Mouse (Mus musculus): ENCODE measurements at regions not wholly inside any gene's neighbourhood (a gene's known extent, or its start where the extent isn't known, plus 50 kb on each side); places are given as distances from the start of the nearest gene placed in this dataset.

DNA sequence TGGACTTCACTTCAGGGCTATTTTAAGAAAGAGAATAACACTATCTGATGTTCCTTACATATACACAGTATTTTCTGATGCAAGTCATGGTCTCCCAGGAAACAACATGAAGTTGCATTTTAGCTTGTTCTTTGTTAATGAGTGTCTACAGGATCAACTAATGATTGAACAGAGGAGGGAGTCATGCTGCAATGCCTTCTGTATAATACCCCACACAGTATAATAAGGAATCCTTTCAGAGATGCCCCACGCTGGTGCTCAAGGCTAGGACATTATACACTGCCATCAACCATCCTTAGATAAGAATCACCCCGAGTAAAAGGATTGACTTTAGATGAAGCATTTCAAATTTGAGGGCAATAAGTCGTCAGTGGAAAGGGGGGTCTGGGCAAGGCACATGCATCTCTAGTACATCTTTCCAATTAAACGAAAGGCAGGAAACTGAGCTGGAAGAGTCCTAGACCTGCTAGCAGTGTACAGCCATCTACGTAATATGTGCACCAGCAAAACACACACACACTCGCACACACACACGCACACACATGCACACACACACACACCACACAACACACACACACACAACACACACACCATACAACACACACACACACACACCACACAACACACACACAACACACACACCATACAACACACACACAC, 252.6 kb upstream of the Rag2 start:
- DNase-seq = no peak

- DNase-seq = no peak
Observed at GRCm38 (mm10) chr2:101380595-101380994, 243.9 kb upstream of the Rag2 start.

GRCm38 (mm10) chr2:101415002-101415401, 209.5 kb upstream of the Rag2 start:
- DNase-seq = no peak

GRCm38 (mm10) chr2:101416702-101417101, 207.8 kb upstream of the Rag2 start:
- DNase-seq = no peak

DNA sequence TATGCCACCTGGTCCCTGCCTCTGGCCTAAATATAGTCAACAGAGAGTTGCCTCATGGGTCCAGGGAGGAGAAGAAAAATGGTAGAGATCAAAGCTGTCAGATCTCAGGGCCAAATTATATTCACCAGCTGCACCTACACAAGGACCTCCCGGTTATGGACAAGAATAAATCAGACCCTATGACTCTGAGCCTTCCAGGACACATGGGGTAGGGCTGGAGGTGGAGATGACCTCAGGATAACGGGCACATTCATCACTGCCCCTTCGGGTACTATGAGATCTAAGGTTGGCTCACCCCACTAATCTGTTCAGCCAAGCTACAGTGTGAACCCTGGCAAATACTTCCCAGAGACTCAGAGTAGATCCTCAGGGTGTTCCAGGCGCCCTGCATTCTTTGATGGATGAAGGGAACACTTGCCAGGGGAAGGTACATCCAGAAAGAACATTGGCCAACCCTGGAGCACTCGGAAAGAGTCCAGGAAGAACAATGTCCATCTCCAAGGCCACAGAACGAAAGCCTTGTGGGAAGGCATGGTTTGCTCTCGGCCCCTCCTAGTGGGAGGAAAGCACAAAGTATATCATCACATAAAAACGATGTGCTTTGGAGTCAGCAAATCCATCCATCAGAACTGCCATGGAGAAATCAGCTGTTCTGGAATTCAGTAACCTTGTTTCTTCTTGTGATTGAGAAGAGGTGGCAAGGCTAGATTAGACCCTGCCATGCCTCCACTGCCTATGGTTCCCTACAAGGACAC, 191.2 kb upstream of the Rag2 start:
- DNase-seq = no peak

- no peak for DNase-seq
Observed at GRCm38 (mm10) chr2:101440231-101440630, 184.3 kb upstream of the Rag2 start.

DNA sequence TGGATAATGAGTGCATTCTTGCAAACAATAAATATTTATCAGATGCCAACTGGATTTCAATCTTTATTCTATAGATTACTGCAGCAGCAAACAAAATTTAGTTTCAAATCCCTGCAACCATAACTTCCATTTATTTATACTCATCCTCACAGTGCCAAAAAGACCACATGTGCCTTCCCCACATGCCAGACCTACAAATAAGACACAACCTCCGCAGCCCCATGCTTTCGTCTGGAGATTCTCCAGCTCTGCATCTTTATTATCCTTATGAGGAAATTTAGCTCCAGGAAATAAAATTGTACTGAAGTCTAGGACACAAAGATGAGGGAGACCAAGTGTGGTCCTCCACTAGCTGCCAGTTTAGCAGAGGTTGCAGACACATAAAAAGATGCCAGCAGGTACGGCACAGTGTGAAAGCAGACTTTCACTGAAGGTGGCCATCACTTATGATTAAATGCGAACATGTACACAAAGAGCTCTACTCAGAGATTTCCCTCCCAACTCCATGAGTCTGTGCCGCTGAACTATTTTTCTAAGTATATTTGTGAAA, 183.4 kb upstream of the Rag2 start:
- peak in 1 of 2 experiments; percentile 25 for DNase-seq

- no peak for DNase-seq
Observed at GRCm38 (mm10) chr2:101455591-101455990, 168.9 kb upstream of the Rag2 start.

DNA sequence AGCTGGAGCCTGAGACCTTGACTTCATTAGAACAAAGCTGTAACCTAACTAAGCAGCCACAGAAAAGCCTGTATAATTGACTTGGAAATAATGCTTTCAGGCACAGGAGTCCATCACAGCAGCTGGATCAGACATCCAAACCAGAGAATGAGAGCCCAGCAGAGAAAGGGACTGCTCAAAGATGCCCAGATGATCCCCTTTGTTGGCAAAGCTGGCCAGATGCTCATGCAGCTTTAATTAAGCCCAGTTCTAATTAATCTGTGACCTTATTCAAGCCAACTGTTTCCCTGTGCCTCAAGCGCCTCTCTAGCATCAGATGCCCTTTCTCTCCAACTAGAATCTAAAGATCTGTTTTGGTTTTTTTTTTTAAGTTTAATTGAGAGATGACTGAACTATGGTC, 165.6 kb upstream of the Rag2 start:
- no peak for DNase-seq

GRCm38 (mm10) chr2:101462450-101462849, 162.1 kb upstream of the Rag2 start:
- peak; percentile 74 to 83 for DNase-seq

- DNase-seq = peak in 1 of 2 experiments; percentile 41
Observed at GRCm38 (mm10) chr2:101464291-101465140, 160.0 kb upstream of the Rag2 start.

DNA sequence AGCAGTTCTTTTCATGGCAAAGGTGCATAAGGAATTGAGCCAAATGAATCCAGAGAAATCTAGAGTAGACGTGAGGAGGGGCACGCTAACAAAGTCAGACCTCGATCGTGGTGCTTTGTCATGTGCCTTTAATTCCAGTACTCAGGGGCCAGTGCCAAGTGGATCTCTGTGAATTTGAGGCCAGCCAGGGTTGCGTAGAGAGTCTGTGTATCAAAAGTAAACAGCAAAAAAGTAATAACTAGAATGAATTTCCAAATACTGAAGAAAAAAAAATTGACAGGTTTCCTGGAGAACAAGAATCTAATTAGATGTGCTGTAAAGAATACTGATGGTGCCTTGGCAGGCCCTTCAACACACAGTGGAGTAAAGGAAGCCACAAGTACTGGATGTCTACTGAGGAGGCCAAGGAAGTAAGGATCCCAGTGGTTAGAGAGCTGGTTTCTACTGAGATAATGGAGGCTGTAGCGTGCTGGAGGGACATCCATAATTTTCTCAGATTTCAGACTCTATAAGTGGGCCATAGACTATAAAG, 153.9 kb upstream of the Rag2 start:
- no peak for DNase-seq

DNA sequence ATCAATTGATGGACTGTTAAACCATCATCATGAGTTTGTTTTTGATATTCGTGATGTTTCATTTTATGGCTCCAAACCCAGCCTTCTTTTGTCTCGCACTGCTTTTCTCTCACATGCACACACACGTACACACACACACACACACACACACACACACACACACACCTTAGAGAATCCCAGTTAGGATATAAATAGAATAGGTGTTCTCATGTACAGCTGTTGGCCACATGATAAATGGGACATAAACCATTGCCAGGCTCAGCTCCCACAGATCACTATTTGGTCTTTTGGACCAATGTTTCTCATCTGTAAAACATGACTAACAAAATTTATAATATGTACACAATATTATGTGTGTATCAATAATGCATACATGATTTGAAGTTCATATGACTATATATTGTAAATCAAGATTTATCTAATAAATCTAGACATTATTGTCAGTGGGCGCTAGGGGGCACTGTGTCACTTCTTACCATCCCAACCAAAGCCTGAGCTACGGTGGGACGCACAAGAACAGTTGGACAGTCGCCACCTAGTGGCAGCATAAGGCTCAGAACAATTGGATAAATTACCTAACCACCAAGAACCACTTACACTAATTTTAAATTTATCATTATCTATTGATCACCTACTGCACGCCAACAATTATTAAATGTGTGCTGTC, 151.9 kb upstream of the Rag2 start:
- peak; percentile 90 to 92 for DNase-seq

DNA sequence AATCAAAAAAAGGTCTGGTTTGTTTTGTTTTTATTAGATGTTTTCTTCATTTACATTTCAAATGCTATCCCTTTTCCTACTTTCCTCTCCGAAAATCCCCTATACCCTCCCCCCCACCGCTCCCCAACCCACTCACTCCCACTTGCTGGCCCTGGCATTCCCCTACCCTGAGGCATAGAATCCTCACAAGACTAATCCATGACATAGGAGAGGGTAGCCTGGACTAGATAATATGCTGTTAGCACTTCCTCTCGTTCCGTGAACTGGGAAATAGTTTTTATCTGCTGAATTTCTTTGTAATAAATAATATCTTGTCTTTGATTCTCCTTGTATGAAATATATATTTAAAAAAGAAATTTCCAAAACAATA, 151.4 kb upstream of the Rag2 start:
- no peak for DNase-seq

DNA sequence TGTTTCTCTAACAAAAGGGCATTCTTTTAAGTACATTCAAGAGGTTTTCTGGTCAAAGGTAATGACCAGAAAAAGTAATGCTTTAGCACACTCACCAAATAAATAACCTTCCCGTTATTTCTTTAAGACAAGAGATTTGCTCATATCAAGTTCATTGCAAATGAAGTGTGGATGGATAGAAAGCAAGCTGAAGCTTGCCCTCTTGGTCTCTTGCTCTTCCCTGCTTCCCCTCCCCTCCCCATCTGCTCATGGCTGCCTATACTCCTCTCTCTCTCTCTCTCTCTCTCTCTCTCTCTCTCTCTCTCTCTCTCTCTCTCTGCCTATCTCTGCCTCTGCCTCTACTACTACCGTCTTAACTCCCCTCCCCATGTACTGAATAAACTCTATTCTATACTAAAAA, 147.7 kb upstream of the Rag2 start:
- no peak for DNase-seq

DNA sequence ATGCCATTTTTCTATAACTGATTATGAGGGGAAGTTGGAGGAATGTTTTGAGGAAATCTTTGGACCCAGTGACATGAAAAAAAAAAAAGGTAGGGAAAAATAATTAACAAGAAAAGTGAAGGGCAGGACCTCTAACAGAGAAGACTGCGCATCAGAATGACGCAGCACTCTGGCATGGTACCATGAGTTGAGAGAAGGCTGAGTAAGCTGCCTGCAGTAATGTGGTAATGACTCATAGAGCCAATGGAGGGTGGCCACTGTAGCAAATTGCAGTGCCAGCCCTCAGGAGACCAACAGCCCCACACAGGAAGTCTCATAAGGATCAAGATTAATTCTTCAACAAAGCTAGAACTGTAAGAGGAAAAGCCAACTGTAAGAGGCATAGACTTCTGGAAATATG, 134.3 kb upstream of the Rag2 start:
- no peak for DNase-seq

DNA sequence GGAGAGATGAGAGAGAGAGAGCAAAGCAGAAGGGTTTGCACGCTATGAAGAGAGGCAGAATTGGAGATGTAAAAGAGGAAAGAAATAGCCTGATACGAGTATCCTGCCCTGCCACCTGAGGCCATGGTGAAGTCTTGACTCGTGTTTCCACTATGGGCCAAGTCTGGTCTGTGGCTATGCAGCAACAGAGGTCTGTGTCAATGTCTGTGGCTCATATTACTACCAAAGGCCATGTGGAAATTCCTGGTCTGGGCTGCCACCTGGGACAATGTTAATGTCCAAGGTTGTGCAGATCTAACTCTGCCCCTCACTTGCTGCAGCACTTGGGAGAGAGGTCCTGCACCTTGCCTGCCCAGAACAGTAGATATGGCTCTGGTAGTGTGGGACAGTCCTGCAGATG, 132.8 kb upstream of the Rag2 start:
- DNase-seq = no peak

- DNase-seq = no peak
Observed at GRCm38 (mm10) chr2:101508116-101508515, 116.4 kb upstream of the Rag2 start.
